Mouse (Mus musculus): ENCODE data around the gene Vps37b. TPM values are rescaled to one million over a fixed set of nuclear protein-coding genes. Genes with fewer than 3 reads are reported as not detected.

Gene Vps37b
- polyA plus RNA-seq, 1 experiment from 2014 or later: 39.6 TPM

DNA sequence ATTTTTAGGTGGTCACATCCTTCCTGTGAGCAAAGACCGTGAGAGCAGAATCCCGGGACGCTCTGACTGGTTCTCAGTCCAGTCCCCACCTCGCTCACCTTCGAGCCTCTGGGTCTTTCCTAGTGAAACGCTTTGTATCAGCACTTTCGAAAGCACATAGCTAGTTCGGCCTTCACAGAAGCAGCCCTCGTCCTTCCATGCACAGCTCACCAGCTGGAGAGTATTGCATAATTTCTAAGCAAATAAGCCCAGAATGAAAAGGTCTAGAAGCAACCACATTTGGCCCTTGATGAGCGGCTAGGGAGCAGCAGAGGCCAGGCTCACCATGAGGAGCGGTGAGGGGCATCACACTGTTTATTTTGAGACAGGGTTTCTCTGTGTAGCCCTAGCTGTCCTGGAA is 10.9 kb downstream of the Vps37b start:
- Histone ChIP-seq H3K4me1 (ENCODE audit: control insufficient read depth, insufficient read depth, low read length) (peaks cover 49% of the 10 kb centered on the region), H3K27ac (ENCODE audit: low read length) (0 out of 2 replicates have a peak overlapping the region, but pooled peaks have one; percentile 3), H3K27me3 (ENCODE audit: control insufficient read depth, insufficient read depth, low read length) (no peaks in the 10 kb centered on the region), H3K36me3 (ENCODE audit: control insufficient read depth, insufficient read depth, low read length) (no peaks in the 10 kb centered on the region; the same call in 1 of the 2 replicates), H3K9me3 (replicated peaks; ENCODE audit: control insufficient read depth, low read length) (no peaks in the 10 kb centered on the region), H3K4me2 (ENCODE audit: low read depth, low read length) (no peak overlapping the region), H3K9ac (ENCODE audit: low read length) (no peak overlapping the region), H3K4me3 (replicated peaks; ENCODE audit: low read length) (no peak overlapping the region)
- 84% methylated on average over 11 of the region's 11 CpGs for WGBS
- ATAC-seq (ENCODE audit: insufficient read depth, low FRiP score): no peak

DNA sequence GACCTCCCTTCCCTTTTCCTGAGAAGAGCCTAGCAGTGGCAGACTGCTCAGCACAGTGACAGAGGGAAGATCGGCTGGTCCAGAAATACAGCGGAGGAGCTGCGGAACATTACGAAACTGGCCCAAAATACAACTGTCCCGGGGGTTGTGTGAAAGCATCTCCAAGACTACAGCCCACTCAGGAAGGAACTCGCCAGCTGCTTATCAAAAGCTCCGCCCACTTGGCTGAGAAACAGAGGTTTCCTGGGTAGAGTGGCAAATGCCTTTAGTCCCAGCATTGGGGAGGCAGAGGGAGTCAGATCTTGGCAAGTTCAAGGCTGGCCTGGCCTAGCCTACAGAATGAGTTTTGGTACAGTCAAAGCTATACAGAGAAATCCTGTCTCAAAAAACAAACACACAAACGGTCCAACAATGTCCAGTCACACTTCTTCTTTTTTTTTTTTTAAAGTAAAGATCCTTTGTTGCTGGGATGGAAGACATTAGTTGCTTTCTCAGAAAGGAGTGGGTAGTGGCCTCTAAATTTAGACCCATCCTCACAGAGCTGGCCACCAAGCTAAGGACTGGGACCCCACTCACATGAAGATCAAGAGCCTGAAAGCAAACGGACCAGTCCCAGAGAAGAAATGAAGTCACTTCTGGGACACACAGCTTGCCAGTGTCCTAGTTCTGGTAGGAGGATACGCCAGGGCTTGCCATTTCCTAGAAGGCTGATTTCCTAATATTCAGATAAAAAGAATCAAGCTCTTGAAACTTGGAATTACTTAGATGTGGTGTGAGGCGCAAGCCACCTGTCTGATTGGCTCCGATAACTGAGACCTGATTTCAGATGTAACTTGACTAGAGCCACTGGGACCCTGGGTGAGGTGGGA is 12.5 kb downstream of the Vps37b start:
- Histone ChIP-seq H3K36me3 (ENCODE audit: control insufficient read depth, insufficient read depth, low read length) (no peaks in the 10 kb centered on the region; the same call in 1 of the 2 replicates), H3K27ac (ENCODE audit: low read length) (peak overlapping the region; percentile 44; the same call in 1 of the 2 replicates), H3K9ac (ENCODE audit: low read length) (0 out of 2 replicates have a peak overlapping the region, but pooled peaks have one; percentile 1), H3K4me2 (ENCODE audit: low read depth, low read length) (peak overlapping the region; percentile 9; the same call in 1 of the 2 replicates), H3K4me1 (ENCODE audit: control insufficient read depth, insufficient read depth, low read length) (peaks cover 45% of the 10 kb centered on the region), H3K9me3 (replicated peaks; ENCODE audit: control insufficient read depth, low read length) (no peaks in the 10 kb centered on the region), H3K27me3 (ENCODE audit: control insufficient read depth, insufficient read depth, low read length) (no peaks in the 10 kb centered on the region), H3K4me3 (replicated peaks; ENCODE audit: low read length) (no peak overlapping the region)
- ATAC-seq (ENCODE audit: insufficient read depth, low FRiP score): no peak
- WGBS: 66% methylated on average over 12 of the region's 12 CpGs

DNA sequence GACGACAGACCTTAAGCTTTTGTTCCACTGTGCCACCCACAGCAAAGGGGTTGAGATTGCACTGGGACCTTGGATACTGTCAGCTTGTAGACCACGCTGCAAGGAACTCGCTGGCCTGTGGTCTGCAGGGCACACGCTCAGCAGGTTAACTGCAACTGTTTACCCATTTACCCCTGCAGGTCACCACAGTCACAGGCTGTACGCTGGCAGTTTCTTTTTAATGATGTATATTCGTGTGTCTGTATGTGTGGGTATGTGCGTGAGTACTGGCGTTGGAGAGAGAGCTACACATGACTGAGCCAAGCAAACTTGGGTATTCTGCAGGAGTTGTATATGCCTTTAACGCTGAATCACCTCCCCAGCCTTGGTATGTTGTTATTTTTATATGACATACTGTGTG is 13.4 kb downstream of the Vps37b start:
- Histone ChIP-seq H3K27ac (ENCODE audit: low read length) (peak overlapping the region; percentile 44; the same call in 1 of the 2 replicates), H3K9me3 (replicated peaks; ENCODE audit: control insufficient read depth, low read length) (no peaks in the 10 kb centered on the region), H3K4me3 (replicated peaks; ENCODE audit: low read length) (no peak overlapping the region), H3K4me2 (ENCODE audit: low read depth, low read length) (no peak overlapping the region), H3K4me1 (ENCODE audit: control insufficient read depth, insufficient read depth, low read length) (peaks cover 50% of the 10 kb centered on the region), H3K9ac (ENCODE audit: low read length) (no peak overlapping the region), H3K36me3 (ENCODE audit: control insufficient read depth, insufficient read depth, low read length) (no peaks in the 10 kb centered on the region; the same call in 1 of the 2 replicates), H3K27me3 (ENCODE audit: control insufficient read depth, insufficient read depth, low read length) (no peaks in the 10 kb centered on the region)
- 81% methylated on average over 9 of the region's 9 CpGs for WGBS
- ATAC-seq (ENCODE audit: insufficient read depth, low FRiP score): no peak

DNA sequence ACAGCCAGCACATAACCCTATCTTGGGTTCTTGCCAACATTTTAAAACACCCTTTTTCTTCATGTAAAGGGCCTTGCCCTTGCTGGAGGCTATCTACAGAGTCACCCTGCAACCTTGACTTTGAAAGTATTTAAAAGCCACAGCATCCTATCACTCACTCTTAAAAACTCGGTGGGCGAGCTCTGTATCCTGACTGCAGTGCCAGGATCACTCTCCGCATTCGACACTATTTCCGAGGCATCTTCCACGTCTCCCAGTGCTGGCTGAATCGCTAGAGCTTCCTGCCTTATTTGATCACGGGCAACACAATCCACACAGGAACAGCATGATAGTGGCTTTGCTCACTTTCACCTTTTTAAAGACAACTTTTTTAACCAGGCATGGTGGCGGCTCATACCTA is 14.1 kb downstream of the Vps37b start:
- no peak overlapping the region for H3K4me2 ChIP-seq (ENCODE audit: low read depth, low read length)
- H3K9ac ChIP-seq (ENCODE audit: low read length): no peak overlapping the region
- no peak overlapping the region for H3K27ac ChIP-seq (ENCODE audit: low read length)
- ATAC-seq (ENCODE audit: insufficient read depth, low FRiP score): no peak
- H3K27me3 ChIP-seq (ENCODE audit: control insufficient read depth, insufficient read depth, low read length): no peaks in the 10 kb centered on the region
- H3K4me3 ChIP-seq (replicated peaks; ENCODE audit: low read length): no peak overlapping the region
- WGBS: 72% methylated on average over 9 of the region's 9 CpGs
- H3K36me3 ChIP-seq (ENCODE audit: control insufficient read depth, insufficient read depth, low read length): no peaks in the 10 kb centered on the region; the same call in 1 of the 2 replicates
- no peaks in the 10 kb centered on the region for H3K9me3 ChIP-seq (replicated peaks; ENCODE audit: control insufficient read depth, low read length)
- H3K4me1 ChIP-seq (ENCODE audit: control insufficient read depth, insufficient read depth, low read length): peaks cover 55% of the 10 kb centered on the region

DNA sequence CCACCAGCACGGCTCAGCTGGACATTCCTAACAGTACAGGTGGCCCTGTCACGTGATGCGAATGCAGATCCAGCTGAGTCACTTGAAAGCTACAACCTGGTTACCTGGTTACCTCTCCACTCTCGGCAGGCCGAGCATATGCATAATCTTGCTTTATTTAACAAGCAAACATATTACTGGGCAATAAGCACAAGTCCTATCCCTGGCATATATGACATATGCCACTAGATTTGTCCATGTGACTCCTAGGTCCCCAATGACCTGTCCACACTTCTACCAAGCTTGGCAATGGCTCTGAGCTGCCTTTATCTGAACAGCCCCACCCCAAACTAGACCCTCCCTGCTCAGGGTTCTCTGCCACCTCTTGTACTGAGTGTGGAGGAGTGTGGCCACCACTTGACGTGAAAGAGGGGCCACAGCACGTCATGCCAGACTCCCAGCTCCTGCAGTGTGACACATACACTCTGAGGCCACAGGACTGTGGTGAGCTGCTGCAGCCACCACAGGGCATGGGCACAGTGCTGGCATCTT is 15.7 kb downstream of the Vps37b start:
- Histone ChIP-seq H3K4me1 (ENCODE audit: control insufficient read depth, insufficient read depth, low read length) (peaks cover 71% of the 10 kb centered on the region), H3K27me3 (ENCODE audit: control insufficient read depth, insufficient read depth, low read length) (no peaks in the 10 kb centered on the region), H3K4me2 (ENCODE audit: low read depth, low read length) (no peak overlapping the region), H3K9ac (ENCODE audit: low read length) (no peak overlapping the region), H3K27ac (ENCODE audit: low read length) (0 out of 2 replicates have a peak overlapping the region, but pooled peaks have one; percentile 2), H3K9me3 (replicated peaks; ENCODE audit: control insufficient read depth, low read length) (no peaks in the 10 kb centered on the region), H3K36me3 (ENCODE audit: control insufficient read depth, insufficient read depth, low read length) (no peaks in the 10 kb centered on the region), H3K4me3 (replicated peaks; ENCODE audit: low read length) (no peak overlapping the region)
- ATAC-seq (ENCODE audit: insufficient read depth, low FRiP score): peak; percentile 34; the same call in 1 of the 2 replicates
- 66% methylated on average over 7 of the region's 7 CpGs for WGBS

DNA sequence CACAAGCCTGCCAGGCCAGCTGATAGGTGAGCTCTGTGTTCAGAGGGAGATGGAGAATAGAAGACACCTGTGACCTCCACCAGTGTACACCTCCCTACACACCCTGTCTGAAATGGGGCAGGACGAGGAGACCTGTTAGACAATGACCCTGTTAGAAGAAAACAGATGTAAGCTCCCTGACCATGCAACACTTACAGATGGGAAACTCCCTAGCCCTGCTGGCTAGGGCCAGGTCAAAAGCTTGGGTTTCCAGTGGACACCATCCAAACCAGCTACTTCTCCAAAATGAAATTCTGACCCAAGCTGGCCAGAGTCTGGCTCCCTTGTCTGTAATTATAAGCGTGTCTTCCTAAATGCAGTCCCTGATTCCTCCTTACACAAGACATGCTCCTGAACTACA is 16.3 kb downstream of the Vps37b start:
- H3K4me1 ChIP-seq (ENCODE audit: control insufficient read depth, insufficient read depth, low read length): peaks cover 77% of the 10 kb centered on the region

DNA sequence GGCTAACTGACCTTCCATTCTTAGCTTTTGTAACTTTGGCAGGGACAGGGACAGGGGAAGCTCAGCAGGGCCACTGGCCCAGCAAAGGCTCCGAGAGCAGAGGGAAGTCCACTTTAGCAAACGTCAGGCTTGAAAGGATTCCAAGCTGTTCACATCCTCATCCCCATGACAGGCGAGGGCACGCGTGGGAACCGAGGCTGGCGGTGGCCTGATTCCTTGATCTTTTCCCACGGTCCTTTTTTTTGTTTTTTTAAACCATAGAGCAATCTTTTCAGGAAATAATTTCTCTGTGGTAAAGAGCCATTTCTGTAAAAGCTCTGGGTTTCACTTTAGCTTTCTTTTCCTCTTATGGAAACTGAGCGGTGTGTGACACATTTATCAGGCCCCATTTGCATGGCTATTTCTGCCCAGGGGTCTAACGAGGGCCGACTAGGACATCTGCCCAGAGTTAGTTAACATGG is 17.2 kb downstream of the Vps37b start:
- Histone ChIP-seq H3K9ac (ENCODE audit: low read length) (peak overlapping the region; percentile 46), H3K4me2 (ENCODE audit: low read depth, low read length) (peak overlapping the region; percentile 19; the same call in 1 of the 2 replicates), H3K36me3 (ENCODE audit: control insufficient read depth, insufficient read depth, low read length) (peaks cover 4% of the 10 kb centered on the region; the same call in 1 of the 2 replicates), H3K27me3 (ENCODE audit: control insufficient read depth, insufficient read depth, low read length) (no peaks in the 10 kb centered on the region), H3K27ac (ENCODE audit: low read length) (peak overlapping the region; percentile 69), H3K4me1 (ENCODE audit: control insufficient read depth, insufficient read depth, low read length) (peaks cover 82% of the 10 kb centered on the region), H3K9me3 (replicated peaks; ENCODE audit: control insufficient read depth, low read length) (no peaks in the 10 kb centered on the region), H3K4me3 (replicated peaks; ENCODE audit: low read length) (0 out of 2 replicates have a peak overlapping the region, but pooled peaks have one; percentile 2)
- 38% methylated on average over 11 of the region's 11 CpGs for WGBS
- ATAC-seq (ENCODE audit: insufficient read depth, low FRiP score): no peak

More for the DNA sequence above, 16.3 kb downstream of the Vps37b start:
- Histone ChIP-seq H3K9me3 (replicated peaks; ENCODE audit: control insufficient read depth, low read length) (no peaks in the 10 kb centered on the region), H3K4me2 (ENCODE audit: low read depth, low read length) (no peak overlapping the region), H3K36me3 (ENCODE audit: control insufficient read depth, insufficient read depth, low read length) (no peaks in the 10 kb centered on the region), H3K4me3 (replicated peaks; ENCODE audit: low read length) (no peak overlapping the region), H3K9ac (ENCODE audit: low read length) (no peak overlapping the region), H3K27ac (ENCODE audit: low read length) (no peak overlapping the region), H3K27me3 (ENCODE audit: control insufficient read depth, insufficient read depth, low read length) (no peaks in the 10 kb centered on the region)
- no peak for ATAC-seq (ENCODE audit: insufficient read depth, low FRiP score)
- 54% methylated on average over 2 of the region's 2 CpGs for WGBS

DNA sequence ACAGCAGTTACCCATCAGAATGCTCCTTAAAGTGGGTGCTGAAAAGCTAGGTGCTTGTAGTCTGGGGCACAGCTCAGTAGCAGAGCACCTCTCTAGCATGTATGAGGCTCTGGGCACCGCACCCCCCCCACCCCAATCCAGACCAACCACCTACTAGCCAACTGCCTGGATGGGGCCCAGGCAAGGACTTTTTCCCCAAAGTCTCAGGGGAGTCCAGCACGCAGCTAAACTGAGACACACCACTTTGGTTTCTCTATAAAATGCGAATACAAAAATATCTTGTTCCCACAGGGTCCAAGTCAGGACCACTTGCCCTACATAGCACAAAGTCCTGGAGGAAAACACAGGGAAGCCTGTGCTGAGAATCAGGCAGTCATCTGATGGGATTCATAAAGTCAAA is 17.9 kb downstream of the Vps37b start:
- Histone ChIP-seq H3K27me3 (ENCODE audit: control insufficient read depth, insufficient read depth, low read length) (no peaks in the 10 kb centered on the region), H3K27ac (ENCODE audit: low read length) (no peak overlapping the region), H3K36me3 (ENCODE audit: control insufficient read depth, insufficient read depth, low read length) (peaks cover 5% of the 10 kb centered on the region), H3K9me3 (replicated peaks; ENCODE audit: control insufficient read depth, low read length) (no peaks in the 10 kb centered on the region), H3K4me1 (ENCODE audit: control insufficient read depth, insufficient read depth, low read length) (peaks cover 78% of the 10 kb centered on the region), H3K4me3 (replicated peaks; ENCODE audit: low read length) (no peak overlapping the region), H3K9ac (ENCODE audit: low read length) (no peak overlapping the region), H3K4me2 (ENCODE audit: low read depth, low read length) (no peak overlapping the region)
- 82% methylated on average over 3 of the region's 3 CpGs for WGBS
- no peak for ATAC-seq (ENCODE audit: insufficient read depth, low FRiP score)

DNA sequence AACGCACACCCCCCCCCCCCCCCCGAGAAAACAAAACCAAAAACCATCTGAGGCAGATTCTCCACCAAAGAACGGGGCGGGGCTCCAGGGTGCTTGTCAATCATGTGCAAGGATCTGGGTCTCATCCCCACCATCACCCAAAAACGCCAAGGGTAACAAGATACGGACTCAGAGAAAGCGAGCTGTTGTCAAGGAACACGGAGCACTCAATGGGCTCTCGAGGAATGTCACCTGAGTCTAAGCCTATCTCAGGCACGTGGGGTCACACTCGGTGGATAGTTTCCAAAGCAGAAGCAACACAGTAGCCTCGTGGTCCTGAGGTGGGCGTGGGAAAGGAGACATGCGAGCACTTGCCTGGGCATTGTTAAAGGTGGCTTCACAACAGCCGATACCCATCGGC is 18.3 kb downstream of the Vps37b start:
- H3K4me2 ChIP-seq (ENCODE audit: low read depth, low read length): no peak overlapping the region
- H3K9ac ChIP-seq (ENCODE audit: low read length): no peak overlapping the region
- H3K9me3 ChIP-seq (replicated peaks; ENCODE audit: control insufficient read depth, low read length): no peaks in the 10 kb centered on the region
- no peak for ATAC-seq (ENCODE audit: insufficient read depth, low FRiP score)
- H3K27ac ChIP-seq (ENCODE audit: low read length): no peak overlapping the region
- H3K4me1 ChIP-seq (ENCODE audit: control insufficient read depth, insufficient read depth, low read length): peaks cover 73% of the 10 kb centered on the region
- no peak overlapping the region for H3K4me3 ChIP-seq (replicated peaks; ENCODE audit: low read length)
- H3K27me3 ChIP-seq (ENCODE audit: control insufficient read depth, insufficient read depth, low read length): no peaks in the 10 kb centered on the region
- 81% methylated on average over 16 of the region's 16 CpGs for WGBS
- H3K36me3 ChIP-seq (ENCODE audit: control insufficient read depth, insufficient read depth, low read length): peaks cover 9% of the 10 kb centered on the region
